Comparison of ENCODE assay signal across 22 mouse cellular contexts in the genomic region with DNA sequence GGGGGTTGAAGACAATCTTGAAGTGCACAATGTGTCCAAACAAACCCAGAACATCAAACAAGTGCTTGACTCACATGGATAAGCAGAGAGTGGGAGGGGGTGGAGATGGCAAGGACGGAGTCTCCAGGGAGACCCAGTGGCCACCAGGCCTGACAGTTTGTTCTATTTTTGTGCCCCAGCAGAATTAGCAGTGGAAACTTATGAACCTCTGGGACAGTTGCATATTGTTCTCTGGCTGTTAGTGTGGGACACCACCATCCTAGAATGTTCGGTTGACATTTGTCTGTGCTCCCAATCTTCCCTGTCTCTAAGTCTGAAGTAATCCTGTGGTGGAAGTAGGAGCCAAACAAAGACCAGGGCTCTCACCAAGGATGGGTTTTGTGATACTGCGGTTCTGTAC.
"Had no signal": no experiment of that assay in that cellular context is flagged by ENCODE, and none has a peak within 500 bp of the region (broad histone marks: within the 10 kb centered on the region; RNA-seq: fewer than 3 reads in every experiment).

No protein-coding gene starts in this region.

- H3K9me3 ChIP-seq: kidney, embryonic 15.5 days; lung, embryonic 15.5 days; megakaryocyte, embryonic 14.5 days; midbrain, embryonic 10.5 days; midbrain, embryonic 13.5 days; neural tube, embryonic 13.5 days; stomach, embryonic 15.5 days had no signal

- DNase-seq: kidney, adult 8-10 months; kidney, postnatal 10 days; kidney, postnatal 36 days; layer of hippocampus, postnatal 36 days; lung, adult 18-20 months; lung, postnatal 10 days; lung, postnatal 36 days; retina, postnatal 1 day; right cerebral cortex, postnatal 25 days; spleen, adult 18-20 months; thymus, postnatal 36 days had no signal

- H3K4me1 ChIP-seq: stomach, embryonic 15.5 days had no signal

- H3K27ac ChIP-seq: kidney, embryonic 15.5 days; left cerebral cortex, adult 2 months; liver, embryonic 14.5 days; lung, embryonic 15.5 days; midbrain, embryonic 10.5 days; midbrain, embryonic 13.5 days; neural tube, embryonic 13.5 days; stomach, embryonic 15.5 days had no signal

- H3K4me3 ChIP-seq: kidney, embryonic 15.5 days; left cerebral cortex, adult 2 months; lung, embryonic 15.5 days; megakaryocyte, embryonic 14.5 days; midbrain, embryonic 10.5 days; midbrain, embryonic 13.5 days; myocyte; neural tube, embryonic 13.5 days; stomach, embryonic 15.5 days had no signal

- H3K9ac ChIP-seq: kidney, embryonic 15.5 days; liver, embryonic 14.5 days; lung, embryonic 15.5 days; midbrain, embryonic 13.5 days; neural tube, embryonic 13.5 days; stomach, embryonic 15.5 days had no signal

- ATAC-seq: midbrain, embryonic 13.5 days; midbrain, embryonic 16.5 days had no signal

- H3K27me3 ChIP-seq: kidney, embryonic 15.5 days; lung, embryonic 15.5 days; megakaryocyte, embryonic 14.5 days; midbrain, embryonic 13.5 days; neural tube, embryonic 13.5 days; stomach, embryonic 15.5 days had no signal

- H3K4me2 ChIP-seq: kidney, embryonic 15.5 days; lung, embryonic 15.5 days; midbrain, embryonic 13.5 days; neural tube, embryonic 13.5 days; stomach, embryonic 15.5 days had no signal
